Mouse (Mus musculus) thymus, postnatal 14 days (tissue): ENCODE measurements at regions not wholly inside any gene's neighbourhood (a gene's known extent, or its start where the extent isn't known, plus 50 kb on each side); places are given as distances from the start of the nearest gene placed in this dataset.
"Not testable (repeated sequence)": the region's sequence is repeated elsewhere in the genome, so short reads cannot be mapped to it uniquely, and the experiment has no call there.

Experiments used
- DNase-seq: peaks from one replicate; pipeline ENCODE4 v3.0.0; 2021

- no peak for DNase-seq
Observed at GRCm38 (mm10) chr13:26217299-26217698, 552.7 kb downstream of the Hdgfl1 start.

GRCm38 (mm10) chr13:26216579-26216978 is 553.4 kb downstream of the Hdgfl1 start:
- DNase-seq, result no peak

- no peak for DNase-seq
Observed at GRCm38 (mm10) chr13:26205532-26206105, 564.3 kb downstream of the Hdgfl1 start.

GRCm38 (mm10) chr13:26194646-26195045 is 575.3 kb downstream of the Hdgfl1 start:
- no peak for DNase-seq

GRCm38 (mm10) chr13:26183879-26184278 is 586.1 kb downstream of the Hdgfl1 start:
- no peak for DNase-seq

GRCm38 (mm10) chr13:26171891-26172482 is 598.0 kb downstream of the Hdgfl1 start:
- DNase-seq, result no peak

GRCm38 (mm10) chr13:26169641-26170040 is 600.3 kb downstream of the Hdgfl1 start:
- DNase-seq, result no peak

GRCm38 (mm10) chr13:26158703-26159102 is 611.3 kb downstream of the Hdgfl1 start:
- DNase-seq, result no peak

GRCm38 (mm10) chr13:26154701-26155471 is 615.1 kb downstream of the Hdgfl1 start:
- no peak for DNase-seq

- DNase-seq, result no peak
Observed at GRCm38 (mm10) chr13:26154251-26154650, 615.7 kb downstream of the Hdgfl1 start.

GRCm38 (mm10) chr13:26153093-26153492 is 616.9 kb downstream of the Hdgfl1 start:
- DNase-seq, result no peak

- DNase-seq, result no peak
Observed at GRCm38 (mm10) chr13:26150426-26150825, 619.5 kb downstream of the Hdgfl1 start.

- DNase-seq, result no peak
Observed at GRCm38 (mm10) chr13:26142811-26143210, 627.2 kb downstream of the Hdgfl1 start.

GRCm38 (mm10) chr13:26119363-26119762 is 650.6 kb downstream of the Hdgfl1 start:
- no peak for DNase-seq

GRCm38 (mm10) chr13:26114136-26114535 is 655.8 kb downstream of the Hdgfl1 start:
- no peak for DNase-seq

- DNase-seq, result not testable (repeated sequence)
Observed at GRCm38 (mm10) chr13:26113723-26114122, 656.2 kb downstream of the Hdgfl1 start.

GRCm38 (mm10) chr13:26112579-26112978 is 657.4 kb downstream of the Hdgfl1 start:
- no peak for DNase-seq

- DNase-seq, result no peak
Observed at GRCm38 (mm10) chr13:26109013-26109412, 661.0 kb downstream of the Hdgfl1 start.

- DNase-seq, result no peak
Observed at GRCm38 (mm10) chr13:26088727-26089126, 681.2 kb downstream of the Hdgfl1 start.

- DNase-seq, result no peak
Observed at GRCm38 (mm10) chr13:26080814-26081213, 689.2 kb downstream of the Hdgfl1 start.

GRCm38 (mm10) chr13:26080302-26080701 is 689.7 kb downstream of the Hdgfl1 start:
- DNase-seq, result no peak

- no peak for DNase-seq
Observed at GRCm38 (mm10) chr13:26079362-26079761, 690.6 kb downstream of the Hdgfl1 start.

- no peak for DNase-seq
Observed at GRCm38 (mm10) chr13:26061322-26061721, 708.6 kb downstream of the Hdgfl1 start.

- no peak for DNase-seq
Observed at GRCm38 (mm10) chr13:26037699-26038098, 732.3 kb downstream of the Hdgfl1 start.
